Mouse (Mus musculus) stomach, embryonic 14.5 days (tissue): ENCODE measurements around the gene Ocln. TPM values are rescaled to one million over a fixed set of nuclear protein-coding genes. Genes with fewer than 3 reads are reported as not detected.

Source experiments
- ATAC-seq: fragments of 200-750 bp; cut with Nextera tagmentation; 2 replicates; pipeline ENCODE4 v1.8.0; 2017; ENCODE audit warnings: low read depth, moderate TSS enrichment; ENCODE audit not compliant: insufficient number of reproducible peaks, insufficient read depth, low FRiP score
- H3K27ac ChIP-seq: fragments of 300-500 bp; sonication (generic); 2 replicates; pipeline ENCODE4 v1.5.1; 2014; ENCODE audit warnings: mild to moderate bottlenecking, low read length, moderate library complexity, mixed read lengths
- H3K27me3 ChIP-seq: fragments of 300-500 bp; sonication (generic); 2 replicates; pipeline ENCODE4 v1.6.1; 2014; ENCODE audit warnings: low read length, control low read depth, mixed read lengths; ENCODE audit not compliant: control insufficient read depth, insufficient read depth
- H3K36me3 ChIP-seq: fragments of 300-500 bp; sonication (generic); 2 replicates; pipeline ENCODE4 v1.6.1; 2014; ENCODE audit warnings: mild to moderate bottlenecking, control low read depth, low read length, moderate library complexity, mixed read lengths; ENCODE audit not compliant: control insufficient read depth, insufficient read depth
- H3K4me1 ChIP-seq: fragments of 300-500 bp; sonication (generic); 2 replicates; pipeline ENCODE4 v1.6.1; 2014; ENCODE audit warnings: low read length, control low read depth, mixed read lengths; ENCODE audit not compliant: control insufficient read depth, insufficient read depth
- H3K4me2 ChIP-seq: fragments of 300-500 bp; sonication (generic); replicated peaks from 2 replicates; pipeline ENCODE4 v1.6.1; 2014; ENCODE audit warnings: low read depth, low read length, control low read depth
- H3K4me3 ChIP-seq: fragments of 300-500 bp; sonication (generic); 2 replicates; pipeline ENCODE4 v1.5.1; 2014; ENCODE audit warnings: low read depth, low read length, control low read depth
- H3K9ac ChIP-seq: fragments of 300-500 bp; sonication (generic); replicated peaks from 2 replicates; pipeline ENCODE4 v1.6.1; 2014; ENCODE audit warnings: low read depth, mild to moderate bottlenecking, control low read depth, low read length, moderate library complexity, mixed read lengths
- H3K9me3 ChIP-seq: fragments of 300-500 bp; sonication (generic); 2 replicates; pipeline ENCODE4 v1.6.1; 2016; ENCODE audit warnings: low read depth, low read length, control low read depth; ENCODE audit not compliant: control insufficient read depth
- WGBS: fragments of 180-500 bp; shearing (Covaris S2); extraction: QIAGEN DNeasy Blood & Tissue Kit; methylation state at CpG from one replicate; pipeline ENCODE4 v1.1.7; 2014; 5-methylcytosine and 5-hydroxymethylcytosine counted together
- polyA plus RNA-seq: library from polyadenylated mRNA; unstranded; fragments of >200 nt; fragmentation: Nextera tagmentation; extraction: Ambion mirVana; gene quantifications from 2 replicates; pipeline ENCODE4 v1.2.1, GENCODE M21; 2014

Ocln gene
- polyA plus RNA-seq, 1 experiment from 2014 or later = 54.5 TPM

DNA sequence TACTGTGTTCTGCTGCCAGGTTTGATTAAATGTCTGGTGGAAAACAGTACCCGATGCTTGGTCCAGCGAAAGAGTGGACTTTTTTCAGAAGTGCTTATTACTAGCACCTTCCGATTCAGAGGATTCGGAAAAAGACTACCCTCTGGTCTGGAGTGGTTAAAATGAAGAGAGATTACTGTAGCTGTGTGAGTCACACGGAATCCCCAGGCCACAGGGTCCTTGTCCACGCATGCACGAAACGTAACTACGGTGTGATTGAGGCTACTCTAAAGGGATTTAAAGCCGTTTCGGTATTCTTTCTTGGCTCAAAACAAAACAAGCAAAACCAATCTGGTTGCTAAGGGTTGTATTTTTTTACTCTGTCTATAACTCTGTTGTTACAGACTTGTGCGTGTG, 522 bp upstream of the Ocln start:
- Histone ChIP-seq H3K4me3 (peak overlapping the region; percentile 66), H3K4me1 (no peaks in the 10 kb centered on the region; the same call in 1 of the 2 replicates), H3K4me2 (peak overlapping the region; percentile 93), H3K9ac (peak overlapping the region; percentile 57; the same call in 1 of the 2 replicates), H3K9me3 (no peaks in the 10 kb centered on the region), H3K27me3 (peaks cover 24% of the 10 kb centered on the region), H3K36me3 (no peaks in the 10 kb centered on the region), H3K27ac (peak overlapping the region; percentile 80; the same call in 1 of the 2 replicates)
- no peak for ATAC-seq
- WGBS = 4% methylated on average over 12 of the region's 12 CpGs

DNA sequence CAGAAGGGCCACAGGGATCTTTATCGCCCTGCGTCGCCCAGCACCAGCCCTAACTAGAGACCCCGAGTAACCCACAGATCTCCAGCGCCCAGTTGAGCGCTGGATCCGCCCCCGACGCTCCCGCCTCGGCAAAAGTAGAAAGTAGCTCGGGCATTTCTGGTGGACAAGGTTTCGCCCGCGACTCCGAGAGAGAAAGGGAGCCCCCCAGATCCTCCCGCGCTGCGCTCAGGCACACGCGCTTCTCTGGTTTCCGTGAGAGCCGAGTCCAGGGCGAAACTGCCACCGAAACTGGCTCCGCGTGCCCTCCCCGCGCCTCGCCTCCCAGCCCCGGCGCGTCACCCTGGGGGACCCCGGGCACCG, 529 bp downstream of the Ocln start:
- Histone ChIP-seq H3K36me3 (no peaks in the 10 kb centered on the region), H3K4me3 (peak overlapping the region; percentile 66), H3K27ac (peak overlapping the region; percentile 80), H3K4me1 (no peaks in the 10 kb centered on the region; the same call in 1 of the 2 replicates), H3K9me3 (no peaks in the 10 kb centered on the region), H3K9ac (peak overlapping the region; percentile 57), H3K27me3 (peaks cover 24% of the 10 kb centered on the region), H3K4me2 (peak overlapping the region; percentile 93)
- WGBS = under 1% methylated on average over 32 of the region's 35 CpGs
- 0 out of 2 replicates have a peak, but pooled peaks have one; percentile 3 for ATAC-seq

- Histone ChIP-seq H3K4me2 (peak overlapping the region; percentile 93), H3K27ac (peak overlapping the region; percentile 80), H3K9ac (peak overlapping the region; percentile 57), H3K4me3 (peak overlapping the region; percentile 66), H3K27me3 (peaks cover 24% of the 10 kb centered on the region), H3K36me3 (no peaks in the 10 kb centered on the region), H3K9me3 (no peaks in the 10 kb centered on the region), H3K4me1 (no peaks in the 10 kb centered on the region; the same call in 1 of the 2 replicates)
- ATAC-seq = no peak
- 1% methylated on average over 41 of the region's 41 CpGs for WGBS
These were observed 1.0 kb downstream of the Ocln start for GRCm38 (mm10) chr13:100551371-100552008.

DNA sequence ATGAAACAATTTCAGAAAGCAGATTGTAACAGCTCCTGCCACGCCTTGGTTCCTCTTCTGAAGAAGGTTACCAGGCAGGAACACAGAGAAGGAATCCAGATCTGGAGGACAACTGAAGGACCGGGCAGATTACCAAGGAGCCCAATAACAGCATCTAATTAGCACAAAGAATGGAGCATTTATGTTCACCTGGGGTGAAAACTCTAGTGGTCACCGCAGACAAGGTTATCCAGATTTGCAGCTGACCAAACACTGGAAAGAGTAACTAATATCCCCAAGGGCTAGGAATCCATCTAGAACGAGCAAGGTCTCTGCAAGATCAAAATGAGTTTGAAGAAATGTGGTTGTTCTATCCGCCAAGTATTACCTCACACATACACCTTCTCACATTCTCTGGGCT, 5.2 kb downstream of the Ocln start:
- no peaks in the 10 kb centered on the region; the same call in 1 of the 2 replicates for H3K4me1 ChIP-seq
- H3K9me3 ChIP-seq = no peaks in the 10 kb centered on the region
- no peak overlapping the region for H3K27ac ChIP-seq
- no peak overlapping the region for H3K4me2 ChIP-seq
- no peak for ATAC-seq
- H3K27me3 ChIP-seq = peaks cover 12% of the 10 kb centered on the region
- H3K4me3 ChIP-seq = no peak overlapping the region
- no peaks in the 10 kb centered on the region for H3K36me3 ChIP-seq
- 84% methylated on average over 5 of the region's 5 CpGs for WGBS
- H3K9ac ChIP-seq = no peak overlapping the region

DNA sequence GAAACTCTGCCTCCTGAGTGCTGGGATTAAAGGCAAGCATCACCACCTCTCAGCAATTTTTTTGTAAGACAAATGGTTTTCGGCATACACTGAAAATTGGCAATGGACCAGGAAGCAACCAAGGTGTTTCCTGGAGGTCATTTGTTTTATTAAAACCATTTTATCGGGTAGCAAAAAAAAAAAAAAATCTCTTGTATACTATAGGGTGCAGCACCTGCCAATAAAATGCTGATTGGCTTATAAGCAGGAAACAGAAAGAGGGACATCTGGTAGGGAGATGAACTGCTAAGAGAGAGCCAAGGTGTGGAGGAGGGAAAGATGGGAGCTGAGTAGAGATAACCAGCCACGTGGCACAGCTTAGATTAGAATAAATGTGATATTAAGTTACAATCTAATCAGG, 7.0 kb downstream of the Ocln start:
- Histone ChIP-seq H3K27ac (no peak overlapping the region), H3K4me1 (no peaks in the 10 kb centered on the region; the same call in 1 of the 2 replicates), H3K27me3 (no peaks in the 10 kb centered on the region), H3K4me3 (no peak overlapping the region), H3K36me3 (no peaks in the 10 kb centered on the region), H3K9ac (no peak overlapping the region), H3K9me3 (no peaks in the 10 kb centered on the region), H3K4me2 (no peak overlapping the region)
- ATAC-seq = no peak
- 62% methylated on average over 3 of the region's 3 CpGs for WGBS

DNA sequence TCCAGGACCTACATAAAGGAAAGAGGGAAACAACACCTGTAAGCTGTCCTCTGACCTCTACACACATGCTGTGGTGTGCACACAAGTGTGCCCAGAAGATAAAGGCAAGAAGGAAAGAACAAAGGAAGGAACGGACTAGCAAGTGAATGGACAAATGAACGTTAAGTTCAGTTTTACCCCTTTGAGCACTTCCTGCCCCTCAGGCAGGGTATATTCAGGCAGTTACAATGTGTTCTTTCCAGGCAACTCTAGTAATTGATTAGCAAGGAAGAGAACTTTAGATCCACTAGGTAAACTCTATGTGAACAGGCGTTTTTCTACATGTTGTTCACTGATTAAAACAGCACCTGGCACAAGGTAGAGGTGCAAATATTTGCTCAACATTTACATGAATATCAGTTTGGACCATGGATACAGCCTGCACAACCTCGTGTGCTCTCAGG, 8.3 kb downstream of the Ocln start:
- Histone ChIP-seq H3K4me3 (no peak overlapping the region), H3K36me3 (no peaks in the 10 kb centered on the region), H3K27ac (peak overlapping the region; percentile 39; the same call in 1 of the 2 replicates), H3K4me2 (no peak overlapping the region), H3K27me3 (no peaks in the 10 kb centered on the region), H3K4me1 (no peaks in the 10 kb centered on the region), H3K9ac (no peak overlapping the region), H3K9me3 (no peaks in the 10 kb centered on the region)
- ATAC-seq = peak; percentile 76
- 60% methylated on average over 4 of the region's 4 CpGs for WGBS

GRCm38 (mm10) chr13:100543011-100543767, 9.3 kb downstream of the Ocln start:
- Histone ChIP-seq H3K9ac (no peak overlapping the region), H3K27ac (peak overlapping the region; percentile 55; the same call in 1 of the 2 replicates), H3K9me3 (no peaks in the 10 kb centered on the region), H3K27me3 (no peaks in the 10 kb centered on the region), H3K4me2 (no peak overlapping the region), H3K4me1 (no peaks in the 10 kb centered on the region), H3K4me3 (no peak overlapping the region), H3K36me3 (no peaks in the 10 kb centered on the region)
- ATAC-seq = no peak
- WGBS = 59% methylated on average over 10 of the region's 10 CpGs

DNA sequence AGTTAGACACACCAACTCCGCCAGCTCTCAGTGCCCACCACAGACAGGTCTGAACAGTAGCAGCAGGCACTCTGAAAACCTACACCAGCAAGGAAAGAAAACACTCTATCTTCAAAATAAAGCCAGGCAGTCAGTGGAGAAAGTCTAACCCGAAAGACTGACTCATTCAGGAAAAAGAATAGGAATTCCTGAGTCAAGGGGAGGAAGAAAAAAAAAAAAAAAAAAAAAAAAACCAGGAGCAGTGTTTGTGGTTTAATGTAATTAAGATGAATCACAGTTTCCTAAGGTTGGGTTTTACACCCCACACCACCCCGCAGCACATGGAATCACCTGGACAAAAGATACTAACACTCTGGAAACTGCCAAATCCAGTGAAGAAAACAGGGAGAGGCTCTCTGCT, 16.4 kb downstream of the Ocln start:
- Histone ChIP-seq H3K4me3 (no peak overlapping the region), H3K27ac (no peak overlapping the region), H3K4me1 (no peaks in the 10 kb centered on the region), H3K27me3 (no peaks in the 10 kb centered on the region), H3K9me3 (no peaks in the 10 kb centered on the region), H3K36me3 (no peaks in the 10 kb centered on the region), H3K9ac (no peak overlapping the region), H3K4me2 (no peak overlapping the region)
- ATAC-seq = no peak
- 67% methylated on average over 3 of the region's 3 CpGs for WGBS
